Mouse (Mus musculus): ENCODE data around the gene Grm5. TPM values are rescaled to one million over a fixed set of nuclear protein-coding genes. Genes with fewer than 3 reads are reported as not detected.

The Grm5 gene
- polyA plus RNA-seq, 1 experiment from 2014 or later: 0.54 TPM

- 46% methylated on average over 2 of the region's 2 CpGs for WGBS
Measured at GRCm38 (mm10) chr7:88056438-88056837, 472.5 kb downstream of the Grm5 start.

GRCm38 (mm10) chr7:88091115-88091514 lies 507.1 kb downstream of the Grm5 start:
- Histone ChIP-seq H3K9me3 (ENCODE audit: control insufficient read depth, low read length) (no peaks in the 10 kb centered on the region), H3K4me1 (ENCODE audit: control insufficient read depth, insufficient read depth, low read length) (no peaks in the 10 kb centered on the region), H3K9ac (ENCODE audit: low read length) (no peak overlapping the region), H3K4me3 (ENCODE audit: low read depth, low read length) (no peak overlapping the region), H3K27me3 (ENCODE audit: control insufficient read depth, insufficient read depth, low read length) (no peaks in the 10 kb centered on the region), H3K36me3 (ENCODE audit: control insufficient read depth, insufficient read depth, low read length) (no peaks in the 10 kb centered on the region), H3K4me2 (ENCODE audit: low read depth) (no peak overlapping the region), H3K27ac (ENCODE audit: low read depth, low read length) (no peak overlapping the region)
- no peak for ATAC-seq (ENCODE audit: insufficient read depth, low FRiP score, low TSS enrichment)
- DNase-seq (ENCODE audit: low spot score): no peak

More at GRCm38 (mm10) chr7:88056438-88056837, 472.5 kb downstream of the Grm5 start:
- H3K4me1 ChIP-seq (ENCODE audit: control insufficient read depth, insufficient read depth, low read length): no peaks in the 10 kb centered on the region
- no peak overlapping the region for H3K4me2 ChIP-seq (ENCODE audit: low read depth)
- no peaks in the 10 kb centered on the region for H3K9me3 ChIP-seq (ENCODE audit: control insufficient read depth, low read length)
- ATAC-seq (ENCODE audit: insufficient read depth, low FRiP score, low TSS enrichment) (no peak), DNase-seq (ENCODE audit: low spot score) (no peak)
- no peaks in the 10 kb centered on the region for H3K36me3 ChIP-seq (ENCODE audit: control insufficient read depth, insufficient read depth, low read length)
- H3K27ac ChIP-seq (ENCODE audit: low read depth, low read length): no peak overlapping the region
- no peaks in the 10 kb centered on the region for H3K27me3 ChIP-seq (ENCODE audit: control insufficient read depth, insufficient read depth, low read length)
- H3K4me3 ChIP-seq (ENCODE audit: low read depth, low read length): no peak overlapping the region
- H3K9ac ChIP-seq (ENCODE audit: low read length): no peak overlapping the region

- WGBS: 38% methylated on average over 1 of the region's 1 CpGs
- Histone ChIP-seq H3K4me2 (ENCODE audit: low read depth) (no peak overlapping the region), H3K4me1 (ENCODE audit: control insufficient read depth, insufficient read depth, low read length) (no peaks in the 10 kb centered on the region), H3K9me3 (ENCODE audit: control insufficient read depth, low read length) (no peaks in the 10 kb centered on the region), H3K9ac (ENCODE audit: low read length) (no peak overlapping the region), H3K36me3 (ENCODE audit: control insufficient read depth, insufficient read depth, low read length) (no peaks in the 10 kb centered on the region), H3K4me3 (ENCODE audit: low read depth, low read length) (no peak overlapping the region), H3K27ac (ENCODE audit: low read depth, low read length) (no peak overlapping the region), H3K27me3 (ENCODE audit: control insufficient read depth, insufficient read depth, low read length) (no peaks in the 10 kb centered on the region)
- ATAC-seq (ENCODE audit: insufficient read depth, low FRiP score, low TSS enrichment) (no peak), DNase-seq (ENCODE audit: low spot score) (no peak)
Measured at GRCm38 (mm10) chr7:88096536-88097107, 512.7 kb downstream of the Grm5 start.

- H3K36me3 ChIP-seq (ENCODE audit: control insufficient read depth, insufficient read depth, low read length): no peaks in the 10 kb centered on the region
- no peak overlapping the region for H3K4me2 ChIP-seq (ENCODE audit: low read depth)
- H3K27ac ChIP-seq (ENCODE audit: low read depth, low read length): no peak overlapping the region
- H3K4me1 ChIP-seq (ENCODE audit: control insufficient read depth, insufficient read depth, low read length): no peaks in the 10 kb centered on the region
- 7% methylated on average over 1 of the region's 1 CpGs for WGBS
- no peak overlapping the region for H3K4me3 ChIP-seq (ENCODE audit: low read depth, low read length)
- DNase-seq (ENCODE audit: low spot score) (peak; percentile 62), ATAC-seq (ENCODE audit: insufficient read depth, low FRiP score, low TSS enrichment) (peak; percentile 67; the same call in 1 of the 2 replicates)
- no peaks in the 10 kb centered on the region for H3K9me3 ChIP-seq (ENCODE audit: control insufficient read depth, low read length)
- no peaks in the 10 kb centered on the region for H3K27me3 ChIP-seq (ENCODE audit: control insufficient read depth, insufficient read depth, low read length)
- no peak overlapping the region for H3K9ac ChIP-seq (ENCODE audit: low read length)
Measured at GRCm38 (mm10) chr7:88097715-88098114, 513.7 kb downstream of the Grm5 start.

- Histone ChIP-seq H3K4me1 (ENCODE audit: control insufficient read depth, insufficient read depth, low read length) (no peaks in the 10 kb centered on the region), H3K4me2 (ENCODE audit: low read depth) (no peak overlapping the region), H3K4me3 (ENCODE audit: low read depth, low read length) (no peak overlapping the region), H3K36me3 (ENCODE audit: control insufficient read depth, insufficient read depth, low read length) (no peaks in the 10 kb centered on the region), H3K27ac (ENCODE audit: low read depth, low read length) (no peak overlapping the region), H3K9ac (ENCODE audit: low read length) (no peak overlapping the region), H3K27me3 (ENCODE audit: control insufficient read depth, insufficient read depth, low read length) (no peaks in the 10 kb centered on the region), H3K9me3 (ENCODE audit: control insufficient read depth, low read length) (no peaks in the 10 kb centered on the region)
- DNase-seq (ENCODE audit: low spot score): no peak
- ATAC-seq (ENCODE audit: insufficient read depth, low FRiP score, low TSS enrichment): no peak
- WGBS: 80% methylated on average over 6 of the region's 6 CpGs
Measured at GRCm38 (mm10) chr7:88116724-88117409, 532.9 kb downstream of the Grm5 start.

GRCm38 (mm10) chr7:88128080-88128848 lies 544.3 kb downstream of the Grm5 start:
- 72% methylated on average over 8 of the region's 8 CpGs for WGBS
- Histone ChIP-seq H3K4me1 (ENCODE audit: control insufficient read depth, insufficient read depth, low read length) (no peaks in the 10 kb centered on the region), H3K27ac (ENCODE audit: low read depth, low read length) (no peak overlapping the region), H3K4me2 (ENCODE audit: low read depth) (no peak overlapping the region), H3K9ac (ENCODE audit: low read length) (no peak overlapping the region), H3K36me3 (ENCODE audit: control insufficient read depth, insufficient read depth, low read length) (no peaks in the 10 kb centered on the region), H3K9me3 (ENCODE audit: control insufficient read depth, low read length) (no peaks in the 10 kb centered on the region), H3K4me3 (ENCODE audit: low read depth, low read length) (no peak overlapping the region), H3K27me3 (ENCODE audit: control insufficient read depth, insufficient read depth, low read length) (peaks cover 9% of the 10 kb centered on the region)
- DNase-seq (ENCODE audit: low spot score) (no peak), ATAC-seq (ENCODE audit: insufficient read depth, low FRiP score, low TSS enrichment) (no peak)

- no peaks in the 10 kb centered on the region for H3K9me3 ChIP-seq (ENCODE audit: control insufficient read depth, low read length)
- H3K4me1 ChIP-seq (ENCODE audit: control insufficient read depth, insufficient read depth, low read length): no peaks in the 10 kb centered on the region
- WGBS: 11% methylated on average over 41 of the region's 41 CpGs
- peak overlapping the region; percentile 48 for H3K9ac ChIP-seq (ENCODE audit: low read length)
- peak; percentile 60 for DNase-seq (ENCODE audit: low spot score)
- ATAC-seq (ENCODE audit: insufficient read depth, low FRiP score, low TSS enrichment): peak; percentile 81
- H3K27me3 ChIP-seq (ENCODE audit: control insufficient read depth, insufficient read depth, low read length): peaks cover 9% of the 10 kb centered on the region
- no peak overlapping the region for H3K27ac ChIP-seq (ENCODE audit: low read depth, low read length)
- H3K4me3 ChIP-seq (ENCODE audit: low read depth, low read length): peak overlapping the region; percentile 35
- no peaks in the 10 kb centered on the region for H3K36me3 ChIP-seq (ENCODE audit: control insufficient read depth, insufficient read depth, low read length)
- H3K4me2 ChIP-seq (ENCODE audit: low read depth): peak overlapping the region; percentile 62
Measured at GRCm38 (mm10) chr7:88129536-88130487, 545.8 kb downstream of the Grm5 start.

GRCm38 (mm10) chr7:88130488-88130849 lies 546.5 kb downstream of the Grm5 start:
- ATAC-seq (ENCODE audit: insufficient read depth, low FRiP score, low TSS enrichment): no peak
- peaks cover 9% of the 10 kb centered on the region for H3K27me3 ChIP-seq (ENCODE audit: control insufficient read depth, insufficient read depth, low read length)
- peak overlapping the region; percentile 35 for H3K4me3 ChIP-seq (ENCODE audit: low read depth, low read length)
- 33% methylated on average over 22 of the region's 22 CpGs for WGBS
- no peak for DNase-seq (ENCODE audit: low spot score)
- H3K4me1 ChIP-seq (ENCODE audit: control insufficient read depth, insufficient read depth, low read length): no peaks in the 10 kb centered on the region
- no peaks in the 10 kb centered on the region for H3K9me3 ChIP-seq (ENCODE audit: control insufficient read depth, low read length)
- H3K4me2 ChIP-seq (ENCODE audit: low read depth): peak overlapping the region; percentile 62
- no peak overlapping the region for H3K27ac ChIP-seq (ENCODE audit: low read depth, low read length)
- H3K36me3 ChIP-seq (ENCODE audit: control insufficient read depth, insufficient read depth, low read length): no peaks in the 10 kb centered on the region
- peak overlapping the region; percentile 48 for H3K9ac ChIP-seq (ENCODE audit: low read length)
